Mouse (Mus musculus) myocyte (in vitro differentiated cells): Measurements from ENCODE around the gene Diaph2. TPM values are rescaled to one million over a fixed set of nuclear protein-coding genes. Genes with fewer than 3 reads are reported as not detected.
"Not testable (repeated sequence)": the region's sequence is repeated elsewhere in the genome, so short reads cannot be mapped to it uniquely, and the experiment has no call there.

Experiments used
- H3K27me3 ChIP-seq: one replicate; pipeline ENCODE4 v1.6.1; 2011; ENCODE audit not compliant: control insufficient read depth, insufficient read depth, insufficient read length
- H3K36me3 ChIP-seq: one replicate; pipeline ENCODE4 v1.6.1; 2011; ENCODE audit not compliant: control insufficient read depth, insufficient read depth
- H3K4me2 ChIP-seq: one replicate; pipeline ENCODE4 v1.6.1; 2011; ENCODE audit warnings: low read depth, control low read depth
- H3K4me3 ChIP-seq: one replicate; pipeline ENCODE4 v1.5.1; 2011; ENCODE audit warnings: mild to moderate bottlenecking, control low read depth, moderate library complexity
- H3K79me2 ChIP-seq: one replicate; pipeline ENCODE4 v1.6.1; 2011; ENCODE audit not compliant: control insufficient read depth, insufficient read depth
- H3ac ChIP-seq: one replicate; pipeline ENCODE4 v1.6.1; 2011; ENCODE audit not compliant: control insufficient read depth, insufficient read length
- CEBPB ChIP-seq: IDR thresholded peaks from 2 replicates; pipeline ENCODE4 v1.6.1; 2011; ENCODE audit warnings: mild to moderate bottlenecking, moderate library complexity; ENCODE audit not compliant: poor library complexity, insufficient read depth, severe bottlenecking
- E2F4 ChIP-seq: IDR thresholded peaks from one replicate; pipeline ENCODE4 v1.6.1; 2011; ENCODE audit warnings: mild to moderate bottlenecking, control low read depth, moderate library complexity; ENCODE audit not compliant: insufficient read depth
- MAX ChIP-seq: IDR thresholded peaks from one replicate; pipeline ENCODE4 v1.6.1; 2011; ENCODE audit warnings: low read depth, mild to moderate bottlenecking, control low read depth
- MYOD1 ChIP-seq, 3 experiments: IDR thresholded peaks; one replicate each; pipeline ENCODE4 v1.6.1; 2011; ENCODE audit warnings: control low read depth in 2 of 3, low read depth in 2 of 3, mild to moderate bottlenecking in 2 of 3, moderate library complexity in 1 of 3; ENCODE audit not compliant: insufficient read length in 2 of 3, control insufficient read depth in 1 of 3
- MYOG ChIP-seq, 3 experiments: IDR thresholded peaks; one replicate each; pipeline ENCODE4 v1.6.1; 2011; ENCODE audit warnings: control low read depth in 2 of 3, low read depth in 2 of 3, mild to moderate bottlenecking in 2 of 3; ENCODE audit not compliant: insufficient read length in 2 of 3, control insufficient read depth in 1 of 3, insufficient read depth in 1 of 3
- POLR2A ChIP-seq: IDR thresholded peaks from one replicate; pipeline ENCODE4 v1.6.1; 2011; ENCODE audit warnings: low read depth, mild to moderate bottlenecking, control low read depth, moderate library complexity; ENCODE audit not compliant: insufficient read length
- POLR2AphosphoS2 ChIP-seq: IDR thresholded peaks from one replicate; pipeline ENCODE4 v1.6.1; 2011; ENCODE audit warnings: low read depth, control low read depth; ENCODE audit not compliant: insufficient read length
- REST ChIP-seq: IDR thresholded peaks from one replicate; pipeline ENCODE4 v1.6.1; 2011; ENCODE audit warnings: mild to moderate bottlenecking, control low read depth, moderate library complexity; ENCODE audit not compliant: insufficient read depth, insufficient read length
- SRF ChIP-seq: IDR thresholded peaks from one replicate; pipeline ENCODE4 v1.6.1; 2011; ENCODE audit warnings: low read depth; ENCODE audit not compliant: control insufficient read depth, insufficient read length
- TCF12 ChIP-seq: IDR thresholded peaks from one replicate; pipeline ENCODE4 v1.6.1; 2011; ENCODE audit warnings: mild to moderate bottlenecking, control low read depth; ENCODE audit not compliant: poor library complexity, insufficient read depth, severe bottlenecking
- TCF3 ChIP-seq: IDR thresholded peaks from one replicate; pipeline ENCODE4 v1.6.1; 2011; ENCODE audit warnings: low read depth, control low read depth; ENCODE audit not compliant: insufficient read length
- USF1 ChIP-seq: IDR thresholded peaks from one replicate; pipeline ENCODE4 v1.6.1; 2011; ENCODE audit warnings: low read depth, mild to moderate bottlenecking, control low read depth, moderate library complexity
- polyA plus RNA-seq: library from polyadenylated mRNA; unstranded; fragments of >200 nt; fragmentation: generic; extraction: Trizol; gene quantifications from one replicate; pipeline ENCODE4 v1.2.1, GENCODE M21; 2012; ENCODE audit warnings: missing spikeins

The Diaph2 gene
- polyA plus RNA-seq, 1 experiment = 1.4 TPM

- Histone ChIP-seq H3K36me3 (no peaks in the 10 kb centered on the region), H3K27me3 (no peaks in the 10 kb centered on the region), H3K79me2 (no peaks in the 10 kb centered on the region), H3K4me3 (no peak overlapping the region), H3K4me2 (no peak overlapping the region), H3ac (no peak overlapping the region)
- TF ChIP-seq POLR2AphosphoS2 = no peak
Measured at GRCm38 (mm10) chrX:129781844-129782243, 32.3 kb downstream of the Diaph2 start.

GRCm38 (mm10) chrX:129784062-129784461, 34.5 kb downstream of the Diaph2 start:
- no peak overlapping the region for H3K4me2 ChIP-seq
- no peaks in the 10 kb centered on the region for H3K79me2 ChIP-seq
- H3K27me3 ChIP-seq = no peaks in the 10 kb centered on the region
- TF ChIP-seq SRF (no peak), POLR2AphosphoS2 (no peak), CEBPB (no peak), MYOD1 (IDR thresholded peaks at IDR 0.05; ENCODE audit: control insufficient read depth in 1 of 3, insufficient read length in 2 of 3, low read depth in 2 of 3) (no peak), TCF12 (no peak), REST (no peak), USF1 (no peak), E2F4 (no peak), POLR2A (no peak), TCF3 (no peak), MYOG (IDR thresholded peaks at IDR 0.05; ENCODE audit: control insufficient read depth in 1 of 3, insufficient read depth in 1 of 3, insufficient read length in 2 of 3, low read depth in 2 of 3) (no peak), MAX (no peak)
- no peak overlapping the region for H3ac ChIP-seq
- no peaks in the 10 kb centered on the region for H3K36me3 ChIP-seq
- no peak overlapping the region for H3K4me3 ChIP-seq

- not testable (repeated sequence) for H3ac ChIP-seq, H3K36me3 ChIP-seq, H3K27me3 ChIP-seq, H3K79me2 ChIP-seq, H3K4me3 ChIP-seq, H3K4me2 ChIP-seq
Measured at GRCm38 (mm10) chrX:129799920-129800319, 50.4 kb downstream of the Diaph2 start.

- H3K4me3 ChIP-seq = no peak overlapping the region
- no peaks in the 10 kb centered on the region for H3K79me2 ChIP-seq
- H3K4me2 ChIP-seq = no peak overlapping the region
- no peaks in the 10 kb centered on the region for H3K36me3 ChIP-seq
- TF ChIP-seq TCF3 (no peak), MYOG (IDR thresholded peaks at IDR 0.05; ENCODE audit: control insufficient read depth in 1 of 3, insufficient read depth in 1 of 3, insufficient read length in 2 of 3, low read depth in 2 of 3) (no peak), TCF12 (no peak), REST (no peak), USF1 (no peak), SRF (no peak), POLR2A (no peak), MYOD1 (IDR thresholded peaks at IDR 0.05; ENCODE audit: control insufficient read depth in 1 of 3, insufficient read length in 2 of 3, low read depth in 2 of 3) (no peak), MAX (no peak), E2F4 (no peak), CEBPB (no peak), POLR2AphosphoS2 (no peak)
- H3K27me3 ChIP-seq = no peaks in the 10 kb centered on the region
- no peak overlapping the region for H3ac ChIP-seq
Measured at GRCm38 (mm10) chrX:129831903-129832302, 82.4 kb downstream of the Diaph2 start.

GRCm38 (mm10) chrX:129833887-129834286, 84.3 kb downstream of the Diaph2 start:
- no peak for TF ChIP-seq TCF3
- TF ChIP-seq SRF = no peak
- no peak for TF ChIP-seq USF1
- no peak for TF ChIP-seq MYOG (IDR thresholded peaks at IDR 0.05; ENCODE audit: control insufficient read depth in 1 of 3, insufficient read depth in 1 of 3, insufficient read length in 2 of 3, low read depth in 2 of 3)
- no peak for TF ChIP-seq POLR2AphosphoS2
- no peak for TF ChIP-seq MAX
- no peak for TF ChIP-seq REST
- TF ChIP-seq TCF12 = no peak
- no peak overlapping the region for H3K4me2 ChIP-seq

GRCm38 (mm10) chrX:129884465-129884864, 134.9 kb downstream of the Diaph2 start:
- Histone ChIP-seq H3K4me2 (no peak overlapping the region), H3K4me3 (no peak overlapping the region), H3K36me3 (no peaks in the 10 kb centered on the region), H3ac (no peak overlapping the region), H3K79me2 (no peaks in the 10 kb centered on the region), H3K27me3 (no peaks in the 10 kb centered on the region)
- TF ChIP-seq TCF12 (no peak), POLR2A (no peak), CEBPB (no peak), SRF (no peak), MYOG (IDR thresholded peaks at IDR 0.05; ENCODE audit: control insufficient read depth in 1 of 3, insufficient read depth in 1 of 3, insufficient read length in 2 of 3, low read depth in 2 of 3) (no peak), TCF3 (no peak), E2F4 (no peak), POLR2AphosphoS2 (no peak), REST (no peak), MYOD1 (IDR thresholded peaks at IDR 0.05; ENCODE audit: control insufficient read depth in 1 of 3, insufficient read length in 2 of 3, low read depth in 2 of 3) (no peak), USF1 (no peak), MAX (no peak)

More at GRCm38 (mm10) chrX:129833887-129834286, 84.3 kb downstream of the Diaph2 start:
- no peak overlapping the region for H3ac ChIP-seq
- no peak overlapping the region for H3K4me3 ChIP-seq
- H3K79me2 ChIP-seq = no peaks in the 10 kb centered on the region
- H3K27me3 ChIP-seq = no peaks in the 10 kb centered on the region
- no peaks in the 10 kb centered on the region for H3K36me3 ChIP-seq
